Mouse (Mus musculus) kidney, embryonic 16.5 days (tissue): ENCODE data around the gene Zfr. TPM values are rescaled to one million over a fixed set of nuclear protein-coding genes. Genes with fewer than 3 reads are reported as not detected.

Experiments used
- ATAC-seq: fragments of 200-750 bp; cut with Nextera tagmentation; 2 replicates; pipeline ENCODE4 v1.8.0; 2017; ENCODE audit warnings: moderate TSS enrichment; ENCODE audit not compliant: low FRiP score, low TSS enrichment
- H3K27ac ChIP-seq: fragments of 300-500 bp; sonication (generic); 2 replicates; pipeline ENCODE4 v1.5.1; 2014; ENCODE audit warnings: low read length
- H3K27me3 ChIP-seq: fragments of 300-500 bp; sonication (generic); 2 replicates; pipeline ENCODE4 v1.6.1; 2014; ENCODE audit warnings: low read length, control low read depth, mixed read lengths; ENCODE audit not compliant: insufficient read depth
- H3K36me3 ChIP-seq: fragments of 300-500 bp; sonication (generic); 2 replicates; pipeline ENCODE4 v1.6.1; 2014; ENCODE audit warnings: low read length, control low read depth, mixed read lengths; ENCODE audit not compliant: insufficient read depth
- H3K4me1 ChIP-seq: fragments of 300-500 bp; sonication (generic); 2 replicates; pipeline ENCODE4 v1.6.1; 2014; ENCODE audit warnings: low read length, control low read depth, mixed read lengths; ENCODE audit not compliant: insufficient read depth
- H3K4me2 ChIP-seq: fragments of 300-500 bp; sonication (generic); replicated peaks from 2 replicates; pipeline ENCODE4 v1.6.1; 2014; ENCODE audit warnings: low read depth, low read length
- H3K4me3 ChIP-seq: fragments of 300-500 bp; sonication (generic); 2 replicates; pipeline ENCODE4 v1.5.1; 2014; ENCODE audit warnings: mild to moderate bottlenecking, low read length
- H3K9ac ChIP-seq: fragments of 300-500 bp; sonication (generic); replicated peaks from 2 replicates; pipeline ENCODE4 v1.6.1; 2014; ENCODE audit warnings: low read length
- H3K9me3 ChIP-seq: fragments of 300-500 bp; sonication (generic); 2 replicates; pipeline ENCODE4 v1.6.1; 2016; ENCODE audit warnings: low read length, control low read depth
- WGBS: fragments of 180-500 bp; shearing (Covaris S2); extraction: QIAGEN DNeasy Blood & Tissue Kit; methylation state at CpG from one replicate; pipeline ENCODE4 v1.1.7; 2014; 5-methylcytosine and 5-hydroxymethylcytosine counted together
- microRNA counts: library from miRNA; unstranded; fragments of <30 nt; microRNA quantifications from one replicate; lab custom pipeline; 2016
- microRNA-seq: library from miRNA; unstranded; fragments of <30 nt; microRNA quantifications from one replicate; pipeline ENCODE4, GENCODE M21; 2016
- polyA plus RNA-seq: library from polyadenylated mRNA; unstranded; fragments of >200 nt; fragmentation: Nextera tagmentation; extraction: Ambion mirVana; gene quantifications from 2 replicates; pipeline ENCODE4 v1.2.1, GENCODE M21; 2015

Zfr gene
- polyA plus RNA-seq, 1 experiment from 2014 or later, result 101 TPM

GRCm38 (mm10) chr15:12230243-12230935 is 112.8 kb downstream of the Zfr start:
- WGBS, result 56% methylated on average over 12 of the region's 12 CpGs
- Histone ChIP-seq H3K27ac (peak overlapping the region; percentile 54), H3K4me1 (peaks cover 9% of the 10 kb centered on the region; the same call in 1 of the 2 replicates), H3K36me3 (peaks cover 12% of the 10 kb centered on the region), H3K27me3 (no peaks in the 10 kb centered on the region), H3K4me3 (no peak overlapping the region), H3K9me3 (no peaks in the 10 kb centered on the region), H3K9ac (no peak overlapping the region), H3K4me2 (no peak overlapping the region)
- peak; percentile 40; the same call in 1 of the 2 replicates for ATAC-seq

- Histone ChIP-seq H3K27me3 (no peaks in the 10 kb centered on the region), H3K4me3 (no peak overlapping the region), H3K4me1 (peaks cover 9% of the 10 kb centered on the region; the same call in 1 of the 2 replicates), H3K9ac (no peak overlapping the region), H3K27ac (no peak overlapping the region), H3K36me3 (peaks cover 19% of the 10 kb centered on the region), H3K9me3 (no peaks in the 10 kb centered on the region), H3K4me2 (no peak overlapping the region)
- 89% methylated on average over 6 of the region's 6 CpGs for WGBS
- ATAC-seq, result no peak
Observed at GRCm38 (mm10) chr15:12231462-12231861, 113.8 kb downstream of the Zfr start.

- Histone ChIP-seq H3K27me3 (no peaks in the 10 kb centered on the region), H3K9ac (no peak overlapping the region), H3K4me1 (peaks cover 9% of the 10 kb centered on the region; the same call in 1 of the 2 replicates), H3K36me3 (peaks cover 23% of the 10 kb centered on the region), H3K27ac (0 out of 2 replicates have a peak overlapping the region, but pooled peaks have one; percentile 17), H3K4me3 (no peak overlapping the region), H3K4me2 (no peak overlapping the region), H3K9me3 (no peaks in the 10 kb centered on the region)
- peak; percentile 37; the same call in 1 of the 2 replicates for ATAC-seq
- WGBS, result 49% methylated on average over 11 of the region's 11 CpGs
Observed at GRCm38 (mm10) chr15:12232429-12232828, 114.8 kb downstream of the Zfr start.

GRCm38 (mm10) chr15:12233021-12233420 is 115.4 kb downstream of the Zfr start:
- H3K4me2 ChIP-seq, result no peak overlapping the region
- 72% methylated on average over 4 of the region's 4 CpGs for WGBS
- H3K27me3 ChIP-seq, result no peaks in the 10 kb centered on the region
- no peaks in the 10 kb centered on the region for H3K9me3 ChIP-seq
- no peak for ATAC-seq
- H3K4me1 ChIP-seq, result peaks cover 9% of the 10 kb centered on the region; the same call in 1 of the 2 replicates
- no peak overlapping the region for H3K27ac ChIP-seq
- no peak overlapping the region for H3K4me3 ChIP-seq
- no peak overlapping the region for H3K9ac ChIP-seq
- peaks cover 28% of the 10 kb centered on the region for H3K36me3 ChIP-seq

MicroRNAs encoded within 50 kb of the gene (microRNA counts, 519-probe panel; counts per million panel counts)
- microRNA mmu-miR-1898 (lab: Ali Mortazavi, UCI), result 104 counts per million, percentile 35 among the panel's probes with 10 or more counts

Small RNA genes lying within 50 kb of the gene (microRNA-seq; reads per million reads assigned to microRNA genes)
- not detected for gene Mir1898

Other genes starting within 250 kb of the Zfr start
- gene Npr3, start 210.5 kb upstream of the Zfr start, polyA plus RNA-seq, result 5.9 and 7.7 TPM in 2 replicates
- gene Sub1, start 120.8 kb upstream of the Zfr start, polyA plus RNA-seq, result 625 and 637 TPM in 2 replicates
- gene Mtmr12, start 87.2 kb downstream of the Zfr start, polyA plus RNA-seq, result 22.5 and 25.0 TPM in 2 replicates
- gene Golph3, start 203.6 kb downstream of the Zfr start, polyA plus RNA-seq, result 81.5 and 84.7 TPM in 2 replicates
- 0.71 and 0.72 TPM in 2 replicates for gene 1810049J17Rik, start 204.1 kb downstream of the Zfr start, polyA plus RNA-seq